Mouse (Mus musculus) liver, postnatal 0 days (tissue): ENCODE data around the gene Slc13a5.

Source experiments
- CTCF ChIP-seq: sonication (generic); IDR thresholded peaks from 2 replicates; pipeline ENCODE4 v1.5.1; 2016; ENCODE audit warnings: antibody characterized with exemption, low read depth
- EP300 ChIP-seq: IDR thresholded peaks from 2 replicates; pipeline ENCODE4 v1.6.1; 2016; ENCODE audit warnings: antibody characterized with exemption, low read depth, mild to moderate bottlenecking

- TF ChIP-seq CTCF (no peak), EP300 (no peak)
These were observed 61.8 kb downstream of the Slc13a5 start for GRCm38 (mm10) chr11:72205256-72205655.
